28 mouse cellular contexts compared by ENCODE assay signal in genomic region chr6:54494612-54495398, GRCm38 (mm10).
DNase-seq lines count a peak whose midpoint lies in the region; ATAC-seq lines count a peak whose summit lies in the region.
"Had no signal": no experiment of that assay in that cellular context is flagged by ENCODE, and none has a peak within 500 bp of the region (broad histone marks: within the 10 kb centered on the region; RNA-seq: fewer than 3 reads in every experiment).

No protein-coding gene starts in this region.

- no peaks in the 10 kb centered on the region for H3K9me3 ChIP-seq in neural tube, embryonic 15.5 days (replicated peaks)
- no peaks in the 10 kb centered on the region for H3K9me3 ChIP-seq in intestine, embryonic 15.5 days
- H3K9me3 ChIP-seq: liver, embryonic 12.5 days; midbrain, embryonic 12.5 days had no signal

- H3K27me3 ChIP-seq in neural tube, embryonic 15.5 days (replicated peaks): 0 out of 2 replicates have a peak, but pooled peaks cover 3% of the 10 kb centered on the region
- H3K27me3 ChIP-seq in intestine, embryonic 15.5 days (replicated peaks): no peaks in the 10 kb centered on the region
- H3K27me3 ChIP-seq: liver, embryonic 12.5 days; midbrain, embryonic 12.5 days had no signal

- 63% methylated on average over 11 of the region's 11 CpGs for WGBS in neural tube, embryonic 15.5 days
- 75% methylated on average over 11 of the region's 11 CpGs for WGBS in intestine, embryonic 15.5 days

- no peak for ATAC-seq in neural tube, embryonic 15.5 days (ENCODE audit: low FRiP score)
- no peak for ATAC-seq in intestine, embryonic 15.5 days
- ATAC-seq: hindbrain, embryonic 16.5 days; liver, embryonic 12.5 days; liver, postnatal 0 days had no signal

- no peak overlapping the region for H3K27ac ChIP-seq in neural tube, embryonic 15.5 days (replicated peaks)
- no peak overlapping the region for H3K27ac ChIP-seq in intestine, embryonic 15.5 days
- H3K27ac ChIP-seq: kidney, postnatal 0 days; liver, embryonic 12.5 days; stomach, postnatal 0 days had no signal

- peak; percentile 25 for DNase-seq in embryo, embryonic 11 days
- no peak for DNase-seq in embryo, embryonic 10.5 days (ENCODE audit: low spot score)
- peak; percentile 9 for DNase-seq in 3T3-L1 (ENCODE audit: low read depth, low spot score)
- DNase-seq in T-cell, adult 2 months (ENCODE audit: low spot score): peak; percentile 30
- DNase-seq in adrenal gland, postnatal 25 days: peak; percentile 20
- DNase-seq in right cerebral cortex, postnatal 14 days: no peak
- DNase-seq: cerebellum, adult 11-12 months; cerebellum, adult 9-11 months; gastrocnemius, postnatal 25 days; heart, adult 18-20 months; heart, postnatal 36 days; kidney, adult 8-10 months; kidney, postnatal 4 days; layer of hippocampus, postnatal 36 days; left cerebral cortex, postnatal 4 days; liver, postnatal 0 days; lung, postnatal 36 days; right cerebral cortex, postnatal 4 days; thymus, adult 18-20 months; thymus, postnatal 25 days had no signal

- no peaks in the 10 kb centered on the region for H3K4me1 ChIP-seq in neural tube, embryonic 15.5 days
- H3K4me1 ChIP-seq in intestine, embryonic 15.5 days (replicated peaks): no peaks in the 10 kb centered on the region
- H3K4me1 ChIP-seq: liver, embryonic 12.5 days had no signal

- H3K9ac ChIP-seq in neural tube, embryonic 15.5 days (replicated peaks): no peak overlapping the region
- H3K9ac ChIP-seq in intestine, embryonic 15.5 days: no peak overlapping the region
- H3K9ac ChIP-seq: liver, embryonic 12.5 days; liver, postnatal 0 days; midbrain, embryonic 12.5 days had no signal

- H3K4me2 ChIP-seq in neural tube, embryonic 15.5 days: no peak overlapping the region
- H3K4me2 ChIP-seq in intestine, embryonic 15.5 days (replicated peaks): no peak overlapping the region
- H3K4me2 ChIP-seq: heart, embryonic 11.5 days; liver, embryonic 12.5 days; midbrain, embryonic 12.5 days had no signal

- H3K36me3 ChIP-seq in neural tube, embryonic 15.5 days: 0 out of 2 replicates have a peak, but pooled peaks cover 2% of the 10 kb centered on the region
- H3K36me3 ChIP-seq in intestine, embryonic 15.5 days: no peaks in the 10 kb centered on the region
- H3K36me3 ChIP-seq: liver, embryonic 12.5 days; midbrain, embryonic 12.5 days had no signal

- H3K4me3 ChIP-seq in neural tube, embryonic 15.5 days (replicated peaks): no peak overlapping the region
- H3K4me3 ChIP-seq in intestine, embryonic 15.5 days (replicated peaks): no peak overlapping the region
- H3K4me3 ChIP-seq: liver, embryonic 12.5 days; midbrain, embryonic 12.5 days had no signal

Comparison
In these comparisons a context has a peak if more than half of its experiments do, and no peak if none do; other contexts are left out.
1. DNase-seq: peak in embryo, embryonic 11 days (single experiment), 3T3-L1 (single experiment), T-cell, adult 2 months (single experiment) and adrenal gland, postnatal 25 days (single experiment); none in embryo, embryonic 10.5 days (single experiment) and right cerebral cortex, postnatal 14 days (single experiment).